Mouse (Mus musculus) brain, embryonic 14.5 days (tissue): Measurements from ENCODE around the gene Xpo4. TPM values are rescaled to one million over a fixed set of nuclear protein-coding genes. Genes with fewer than 3 reads are reported as not detected.

Experiments
- DNase-seq: peaks from one replicate; pipeline ENCODE4 v3.0.0-alpha.2; 2011; ENCODE audit warnings: low read depth
- CTCF ChIP-seq: fragments of 200-500 bp; IDR thresholded peaks from 2 replicates; pipeline ENCODE4 v1.5.1; 2012; ENCODE audit warnings: inconsistent platforms, mild to moderate bottlenecking, moderate library complexity, borderline replicate concordance; ENCODE audit not compliant: insufficient read depth, insufficient read length; ENCODE audit errors: extremely low read depth
- POLR2A ChIP-seq: fragments of 200-500 bp; IDR thresholded peaks from 2 replicates; pipeline ENCODE4 v1.6.1; 2012; ENCODE audit warnings: mild to moderate bottlenecking, inconsistent platforms, borderline replicate concordance; ENCODE audit not compliant: poor library complexity, insufficient read depth, insufficient read length, severe bottlenecking; ENCODE audit errors: extremely low read depth
- polyA plus RNA-seq: library from polyadenylated mRNA; depleted of rRNA; stranded (reverse); fragments of >200 nt; gene quantifications from 2 replicates; pipeline ENCODE4 v1.2.3, GENCODE M21; 2012

Xpo4 gene
- polyA plus RNA-seq, 1 experiment = 10.2 TPM

GRCm38 (mm10) chr14:57617675-57618074 lies 47.6 kb downstream of the Xpo4 start:
- no peak for TF ChIP-seq CTCF
- TF ChIP-seq POLR2A = no peak
- DNase-seq = no peak

GRCm38 (mm10) chr14:57616339-57616965 lies 48.8 kb downstream of the Xpo4 start:
- TF ChIP-seq POLR2A (no peak), CTCF (no peak)
- no peak for DNase-seq

GRCm38 (mm10) chr14:57615828-57616227 lies 49.4 kb downstream of the Xpo4 start:
- DNase-seq = no peak
- TF ChIP-seq CTCF = no peak
- TF ChIP-seq POLR2A = no peak

DNA sequence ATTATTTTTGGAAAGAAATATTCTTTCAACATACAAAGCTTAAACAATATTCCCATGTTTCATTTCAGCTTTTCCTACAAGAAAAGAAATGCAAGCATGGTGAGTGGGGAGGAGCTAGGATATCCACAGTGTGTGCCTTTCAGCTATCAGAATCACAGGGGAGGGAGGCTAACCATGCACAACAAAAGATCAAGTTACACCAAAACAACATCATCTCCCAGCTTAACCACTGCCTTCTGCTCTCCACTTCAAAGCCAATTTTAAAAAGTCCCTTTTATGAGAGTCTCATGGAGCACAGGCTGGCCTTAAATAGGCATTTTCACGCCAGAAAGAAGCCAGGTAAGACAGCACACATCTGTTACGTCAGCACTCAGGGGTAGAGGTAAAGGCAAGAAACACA lies 54.2 kb downstream of the Xpo4 start:
- no peak for DNase-seq
- no peak for TF ChIP-seq POLR2A
- TF ChIP-seq CTCF = no peak

GRCm38 (mm10) chr14:57609816-57610329 lies 55.4 kb downstream of the Xpo4 start:
- peak; percentile 65 for DNase-seq
- no peak for TF ChIP-seq POLR2A
- TF ChIP-seq CTCF = no peak

DNA sequence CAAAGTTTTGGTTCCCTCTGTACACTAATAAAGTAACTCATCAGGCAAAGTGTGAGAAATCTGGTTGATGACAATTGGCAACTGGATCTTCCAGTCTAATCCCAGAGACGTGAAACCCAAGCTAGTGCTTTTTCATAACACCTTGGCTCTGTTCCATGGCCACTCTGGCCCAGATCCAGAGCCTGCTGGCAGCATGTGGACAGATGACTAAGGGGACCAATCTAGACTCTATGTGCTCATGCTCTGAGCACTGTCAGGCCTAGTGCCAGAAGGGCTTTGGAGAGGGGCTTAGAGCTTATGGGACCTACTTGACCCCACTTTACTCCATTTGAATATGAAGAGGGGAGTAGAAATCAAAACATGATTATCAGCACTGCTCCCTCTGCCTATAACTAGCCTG lies 57.7 kb downstream of the Xpo4 start:
- peak; percentile 95 for DNase-seq

DNA sequence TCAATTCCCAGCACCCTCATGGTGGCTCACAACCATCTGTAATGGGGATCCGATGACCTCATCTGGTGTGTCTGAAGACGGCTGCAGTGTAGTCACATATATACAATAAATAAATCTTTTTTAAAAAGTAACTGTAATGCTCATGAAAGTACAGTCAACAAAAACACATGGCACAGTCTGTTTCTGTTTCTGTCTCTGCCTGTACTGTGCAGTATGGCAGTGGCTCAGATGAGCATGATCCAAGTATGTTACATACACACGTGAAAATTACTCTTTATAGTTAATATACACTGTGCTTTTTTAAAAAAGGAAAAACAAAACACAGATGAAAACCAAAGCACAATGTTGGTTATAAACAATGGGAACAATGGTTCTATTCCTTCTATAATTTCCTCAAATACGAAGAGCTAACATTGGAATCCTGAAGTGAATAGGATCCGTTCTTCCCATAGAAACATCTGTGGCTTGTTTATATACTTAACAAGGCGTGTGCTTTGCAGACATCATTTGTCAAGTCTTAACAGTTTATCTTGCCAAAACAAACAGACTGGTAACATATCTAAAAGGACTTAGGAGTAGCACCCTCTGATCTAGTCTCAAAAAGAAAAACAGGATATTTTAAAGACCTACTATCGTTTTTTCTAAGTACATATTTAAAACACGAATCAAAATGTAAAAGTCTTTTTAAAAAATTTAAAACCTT lies 58.4 kb downstream of the Xpo4 start:
- DNase-seq = peak; percentile 55
- TF ChIP-seq POLR2A = no peak

More for the DNA sequence above, 57.7 kb downstream of the Xpo4 start:
- no peak for TF ChIP-seq CTCF

DNA sequence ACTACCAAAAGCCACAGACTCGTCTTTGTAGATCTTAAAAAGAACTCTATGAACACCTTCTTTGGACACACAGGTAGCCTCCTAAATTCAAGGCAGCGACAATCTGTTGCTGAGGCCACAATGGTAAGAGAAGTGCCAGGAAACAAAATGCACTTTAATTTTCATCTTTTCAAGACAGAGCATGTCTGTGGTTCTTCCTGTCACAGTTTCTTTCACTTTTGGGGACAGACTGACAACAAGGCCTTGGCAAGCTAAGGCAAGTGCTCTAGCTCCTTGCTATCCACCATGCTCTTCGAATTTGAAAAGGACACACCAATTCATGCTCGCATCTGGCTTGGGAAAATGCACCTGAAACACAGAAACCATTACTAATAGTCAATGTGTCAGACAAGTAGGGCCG lies 72.0 kb downstream of the Xpo4 start:
- TF ChIP-seq POLR2A = no peak
- TF ChIP-seq CTCF = no peak
- DNase-seq = no peak

DNA sequence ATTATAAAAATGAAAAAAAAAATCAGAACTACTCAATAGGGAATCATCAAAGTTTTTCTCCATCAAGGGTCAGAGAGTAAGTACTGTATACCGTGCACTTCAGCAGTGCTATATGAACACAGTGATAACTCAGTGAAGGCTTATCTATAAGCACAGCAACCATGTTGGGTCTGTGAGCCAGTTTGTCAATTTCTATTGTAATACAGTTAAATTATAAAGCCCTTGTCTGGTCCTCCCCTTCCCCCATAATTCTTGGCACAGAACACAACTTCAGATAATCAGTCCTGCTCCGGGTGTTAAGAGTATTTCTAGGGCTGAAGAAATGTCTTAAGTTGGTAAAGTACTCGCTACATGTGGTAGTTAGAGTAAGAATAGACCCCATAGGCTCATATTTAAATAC lies 73.4 kb downstream of the Xpo4 start:
- TF ChIP-seq CTCF (no peak), POLR2A (no peak)

DNA sequence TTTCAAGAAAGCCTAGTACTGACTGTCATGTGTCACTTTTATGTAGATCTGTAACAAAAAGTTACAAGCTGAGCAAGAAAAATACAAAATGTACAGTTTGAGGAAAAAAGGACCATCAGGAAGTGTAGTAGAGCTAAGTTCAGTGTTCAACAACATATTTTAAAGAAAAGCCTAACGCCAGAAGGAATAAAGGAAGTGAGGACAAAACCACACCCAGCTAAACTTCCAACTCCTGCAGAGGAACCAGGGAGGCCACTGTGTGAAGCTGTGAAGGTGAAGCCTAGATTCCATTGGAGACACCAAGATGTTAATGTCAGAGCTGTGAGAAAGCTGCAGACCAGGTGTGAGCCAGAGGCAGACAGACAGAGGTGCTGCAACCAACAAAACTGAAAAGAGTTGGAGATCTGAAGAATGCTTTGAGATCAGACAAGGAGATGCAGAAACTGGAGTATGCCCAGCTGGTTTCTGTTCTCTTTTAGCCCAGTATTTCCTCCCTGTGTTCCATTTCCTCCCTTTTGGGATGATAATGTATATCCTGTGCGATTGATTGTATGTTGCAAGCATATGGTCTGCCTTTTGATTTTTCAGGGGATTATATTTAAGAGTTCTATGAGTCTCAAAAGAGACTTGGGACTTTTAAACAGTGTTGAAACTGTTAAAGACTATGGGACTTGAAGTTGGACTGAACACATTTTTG lies 88.7 kb downstream of the Xpo4 start:
- no peak for DNase-seq
- TF ChIP-seq POLR2A = no peak

More for the DNA sequence above, 73.4 kb downstream of the Xpo4 start:
- DNase-seq = no peak

DNA sequence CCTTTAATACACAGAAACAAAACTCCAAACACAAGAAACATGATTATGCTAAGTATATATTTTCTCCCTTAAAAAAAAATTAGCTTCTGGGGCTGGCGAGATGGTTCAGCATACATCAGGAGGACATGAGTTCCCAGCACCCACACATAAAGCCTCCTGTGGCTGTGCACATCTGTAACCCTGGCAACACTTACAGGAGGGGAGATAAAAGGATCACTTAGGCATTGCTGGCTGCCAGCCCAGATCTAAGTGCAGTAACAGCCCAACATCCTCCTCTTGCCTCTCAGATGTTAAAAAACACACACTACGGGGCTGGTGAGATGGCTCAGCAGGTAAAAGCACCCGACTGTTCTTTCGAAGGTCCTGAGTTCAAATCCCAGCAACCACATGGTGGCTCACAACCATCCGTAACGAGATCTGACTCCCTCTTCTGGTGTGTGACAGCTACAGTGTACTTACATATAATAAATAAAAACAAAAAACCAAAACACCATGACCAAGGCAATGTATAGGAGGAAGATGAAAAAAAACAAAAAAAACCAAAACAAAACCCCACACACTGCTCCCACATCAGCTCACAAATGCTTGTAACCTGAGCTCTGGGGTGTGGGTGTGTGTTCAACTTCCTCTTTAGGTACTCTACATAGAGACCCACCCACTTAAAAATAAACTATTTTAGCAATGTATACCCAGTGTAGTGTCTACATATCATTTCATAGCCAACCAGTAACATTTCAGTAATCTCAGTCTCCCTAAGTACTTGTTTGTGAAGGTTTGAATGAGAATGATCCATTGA lies 90.2 kb downstream of the Xpo4 start:
- peak; percentile 13 for DNase-seq
- no peak for TF ChIP-seq CTCF
- no peak for TF ChIP-seq POLR2A
